Mouse (Mus musculus): ENCODE data around the gene Dmap1. TPM values are rescaled to one million over a fixed set of nuclear protein-coding genes. Genes with fewer than 3 reads are reported as not detected.

The Dmap1 gene
- polyA plus RNA-seq (2012; ENCODE audit: low replicate concordance): 18.0 and 21.7 TPM in 2 replicates

GRCm38 (mm10) chr4:117681931-117682461 is at the start of gene Dmap1:
Gene Dmap1, minus strand, starts transcription at chr4:117682273.

DNA sequence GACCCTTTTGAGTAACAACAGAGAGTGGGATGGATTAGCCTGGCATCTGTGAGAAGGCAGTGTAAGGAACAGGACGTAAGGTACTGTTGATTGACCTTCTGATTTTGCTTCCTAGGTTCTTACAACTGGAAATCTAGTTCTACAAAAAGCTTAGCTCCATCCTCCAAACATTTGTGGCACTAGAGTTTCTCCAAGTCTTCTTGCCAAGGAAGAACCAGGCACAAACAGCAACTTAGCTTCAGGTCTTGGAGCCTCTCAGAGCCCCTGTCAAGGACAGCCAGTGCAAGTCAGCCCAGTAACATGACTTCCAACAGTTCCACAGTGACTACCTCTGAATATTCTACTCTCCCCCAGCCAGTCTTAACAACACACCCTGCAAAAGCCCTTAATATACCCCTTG is 42.0 kb upstream of the Dmap1 start, which contains the start of gene Gm12845:
TSS of gene Gm12845 (plus strand) at position 301 of the 400 bp plus-strand sequence.

Other genes with a start within 250 kb of the Dmap1 start
- 47.2 and 63.0 TPM in 2 replicates for gene Rnf220, start 185.2 kb downstream of the Dmap1 start, polyA plus RNA-seq (2012; ENCODE audit: low replicate concordance)
- gene Eri3, start 131.9 kb downstream of the Dmap1 start, polyA plus RNA-seq (2012; ENCODE audit: low replicate concordance): 287 and 347 TPM in 2 replicates
- gene Gm12845, start 42.1 kb upstream of the Dmap1 start, polyA plus RNA-seq (2012; ENCODE audit: low replicate concordance): not detected in 2 replicates
- not detected in 2 replicates for gene Klf17, start 83.4 kb upstream of the Dmap1 start, polyA plus RNA-seq (2012; ENCODE audit: low replicate concordance)
- 113 and 202 TPM in 2 replicates for gene Slc6a9, start 152.2 kb upstream of the Dmap1 start, polyA plus RNA-seq (2012; ENCODE audit: low replicate concordance)
- gene Ccdc24, start 190.3 kb upstream of the Dmap1 start, polyA plus RNA-seq (2012; ENCODE audit: low replicate concordance): 0.11 TPM in 1 of 2 replicates, not detected in the other
- 0.57 and 2.7 TPM in 2 replicates for gene B4galt2, start 201.2 kb upstream of the Dmap1 start, polyA plus RNA-seq (2012; ENCODE audit: low replicate concordance)
- 59.5 and 456 TPM in 2 replicates for gene Atp6v0b, start 205.1 kb upstream of the Dmap1 start, polyA plus RNA-seq (2012; ENCODE audit: low replicate concordance)
- gene Dph2, start 209.8 kb upstream of the Dmap1 start, polyA plus RNA-seq (2012; ENCODE audit: low replicate concordance): 11.8 and 31.2 TPM in 2 replicates
- 16.8 and 36.7 TPM in 2 replicates for gene Ipo13, start 232.7 kb upstream of the Dmap1 start, polyA plus RNA-seq (2012; ENCODE audit: low replicate concordance)
- gene Artn, start 247.5 kb upstream of the Dmap1 start, polyA plus RNA-seq (2012; ENCODE audit: low replicate concordance): 5.9 and 17.9 TPM in 2 replicates

Measured in leukemia stem cell, adult 10-12 weeks (primary cell).